Mouse (Mus musculus) lung, postnatal 0 days (tissue): ENCODE measurements around the gene Gpr108.

Source experiments
- CTCF ChIP-seq: IDR thresholded peaks from 2 replicates; pipeline ENCODE4 v1.5.1; 2016; ENCODE audit warnings: antibody characterized with exemption, mild to moderate bottlenecking
- EP300 ChIP-seq: IDR thresholded peaks from 2 replicates; pipeline ENCODE4 v1.6.1; 2016; ENCODE audit warnings: antibody characterized with exemption, mild to moderate bottlenecking, control low read depth

- TF ChIP-seq CTCF (no peak), EP300 (no peak)
Observed at GRCm38 (mm10) chr17:57185641-57186040, 62.6 kb downstream of the Gpr108 start.
